Mouse (Mus musculus): ENCODE measurements around the gene Selenoi.

Selenoi gene

GRCm38 (mm10) chr5:30219715-30220114 is 12.7 kb upstream of the Selenoi start:
- Histone ChIP-seq H3K27me3 (ENCODE audit: control insufficient read depth, insufficient read depth, low read length, poor library complexity, severe bottlenecking) (no peaks in the 10 kb centered on the region), H3K36me3 (ENCODE audit: control insufficient read depth, insufficient read depth, low read length, poor library complexity, severe bottlenecking) (no peaks in the 10 kb centered on the region)
- no peak for DNase-seq (ENCODE audit: low read depth, low spot score)

GRCm38 (mm10) chr5:30220666-30221065 is 11.7 kb upstream of the Selenoi start:
- Histone ChIP-seq H3K36me3 (ENCODE audit: control insufficient read depth, insufficient read depth, low read length, poor library complexity, severe bottlenecking) (no peaks in the 10 kb centered on the region), H3K27me3 (ENCODE audit: control insufficient read depth, insufficient read depth, low read length, poor library complexity, severe bottlenecking) (no peaks in the 10 kb centered on the region)
- DNase-seq (ENCODE audit: low read depth, low spot score): no peak

GRCm38 (mm10) chr5:30222681-30223080 is 9.7 kb upstream of the Selenoi start:
- no peak for DNase-seq (ENCODE audit: low read depth, low spot score)
- H3K36me3 ChIP-seq (ENCODE audit: control insufficient read depth, insufficient read depth, low read length, poor library complexity, severe bottlenecking): no peaks in the 10 kb centered on the region
- no peaks in the 10 kb centered on the region for H3K27me3 ChIP-seq (ENCODE audit: control insufficient read depth, insufficient read depth, low read length, poor library complexity, severe bottlenecking)

GRCm38 (mm10) chr5:30230901-30231300 is 1.5 kb upstream of the Selenoi start:
- H3K27me3 ChIP-seq (ENCODE audit: control insufficient read depth, insufficient read depth, low read length, poor library complexity, severe bottlenecking): no peaks in the 10 kb centered on the region
- DNase-seq (ENCODE audit: low read depth, low spot score): peak; percentile 63
- H3K36me3 ChIP-seq (ENCODE audit: control insufficient read depth, insufficient read depth, low read length, poor library complexity, severe bottlenecking): no peaks in the 10 kb centered on the region

GRCm38 (mm10) chr5:30231891-30232270 is 500 bp upstream of the Selenoi start:
- Histone ChIP-seq H3K27me3 (ENCODE audit: control insufficient read depth, insufficient read depth, low read length, poor library complexity, severe bottlenecking) (no peaks in the 10 kb centered on the region), H3K36me3 (ENCODE audit: control insufficient read depth, insufficient read depth, low read length, poor library complexity, severe bottlenecking) (no peaks in the 10 kb centered on the region)
- DNase-seq (ENCODE audit: low read depth, low spot score): no peak

- Histone ChIP-seq H3K36me3 (ENCODE audit: control insufficient read depth, insufficient read depth, low read length, poor library complexity, severe bottlenecking) (no peaks in the 10 kb centered on the region), H3K27me3 (ENCODE audit: control insufficient read depth, insufficient read depth, low read length, poor library complexity, severe bottlenecking) (no peaks in the 10 kb centered on the region)
- peak; percentile 25 for DNase-seq (ENCODE audit: low read depth, low spot score)
Measured at GRCm38 (mm10) chr5:30233042-30233441, 661 bp downstream of the Selenoi start.

GRCm38 (mm10) chr5:30233979-30234378 is 1.6 kb downstream of the Selenoi start:
- Histone ChIP-seq H3K36me3 (ENCODE audit: control insufficient read depth, insufficient read depth, low read length, poor library complexity, severe bottlenecking) (no peaks in the 10 kb centered on the region), H3K27me3 (ENCODE audit: control insufficient read depth, insufficient read depth, low read length, poor library complexity, severe bottlenecking) (no peaks in the 10 kb centered on the region)
- no peak for DNase-seq (ENCODE audit: low read depth, low spot score)

- Histone ChIP-seq H3K36me3 (ENCODE audit: control insufficient read depth, insufficient read depth, low read length, poor library complexity, severe bottlenecking) (no peaks in the 10 kb centered on the region), H3K27me3 (ENCODE audit: control insufficient read depth, insufficient read depth, low read length, poor library complexity, severe bottlenecking) (no peaks in the 10 kb centered on the region)
- DNase-seq (ENCODE audit: low read depth, low spot score): no peak
Measured at GRCm38 (mm10) chr5:30235641-30236126, 3.3 kb downstream of the Selenoi start.

- Histone ChIP-seq H3K27me3 (ENCODE audit: control insufficient read depth, insufficient read depth, low read length, poor library complexity, severe bottlenecking) (no peaks in the 10 kb centered on the region), H3K36me3 (ENCODE audit: control insufficient read depth, insufficient read depth, low read length, poor library complexity, severe bottlenecking) (no peaks in the 10 kb centered on the region)
- DNase-seq (ENCODE audit: low read depth, low spot score): no peak
Measured at GRCm38 (mm10) chr5:30238533-30238932, 6.2 kb downstream of the Selenoi start.

- DNase-seq (ENCODE audit: low read depth, low spot score): no peak
- no peaks in the 10 kb centered on the region for H3K27me3 ChIP-seq (ENCODE audit: control insufficient read depth, insufficient read depth, low read length, poor library complexity, severe bottlenecking)
- H3K36me3 ChIP-seq (ENCODE audit: control insufficient read depth, insufficient read depth, low read length, poor library complexity, severe bottlenecking): no peaks in the 10 kb centered on the region
Measured at GRCm38 (mm10) chr5:30240552-30240951, 8.2 kb downstream of the Selenoi start.

- DNase-seq (ENCODE audit: low read depth, low spot score): no peak
- H3K36me3 ChIP-seq (ENCODE audit: control insufficient read depth, insufficient read depth, low read length, poor library complexity, severe bottlenecking): no peaks in the 10 kb centered on the region
- H3K27me3 ChIP-seq (ENCODE audit: control insufficient read depth, insufficient read depth, low read length, poor library complexity, severe bottlenecking): no peaks in the 10 kb centered on the region
Measured at GRCm38 (mm10) chr5:30242410-30242809, 10.0 kb downstream of the Selenoi start.

GRCm38 (mm10) chr5:30243741-30244140 is 11.4 kb downstream of the Selenoi start:
- Histone ChIP-seq H3K36me3 (ENCODE audit: control insufficient read depth, insufficient read depth, low read length, poor library complexity, severe bottlenecking) (no peaks in the 10 kb centered on the region), H3K27me3 (ENCODE audit: control insufficient read depth, insufficient read depth, low read length, poor library complexity, severe bottlenecking) (no peaks in the 10 kb centered on the region)
- peak; percentile 9 for DNase-seq (ENCODE audit: low read depth, low spot score)

- Histone ChIP-seq H3K27me3 (ENCODE audit: control insufficient read depth, insufficient read depth, low read length, poor library complexity, severe bottlenecking) (no peaks in the 10 kb centered on the region), H3K36me3 (ENCODE audit: control insufficient read depth, insufficient read depth, low read length, poor library complexity, severe bottlenecking) (no peaks in the 10 kb centered on the region)
- no peak for DNase-seq (ENCODE audit: low read depth, low spot score)
Measured at GRCm38 (mm10) chr5:30245861-30246416, 13.6 kb downstream of the Selenoi start.

GRCm38 (mm10) chr5:30247666-30248065 is 15.3 kb downstream of the Selenoi start:
- H3K27me3 ChIP-seq (ENCODE audit: control insufficient read depth, insufficient read depth, low read length, poor library complexity, severe bottlenecking): no peaks in the 10 kb centered on the region
- DNase-seq (ENCODE audit: low read depth, low spot score): peak; percentile 18
- H3K36me3 ChIP-seq (ENCODE audit: control insufficient read depth, insufficient read depth, low read length, poor library complexity, severe bottlenecking): peaks cover 2% of the 10 kb centered on the region; the same call in 1 of the 2 replicates

GRCm38 (mm10) chr5:30255567-30256354 is 23.4 kb downstream of the Selenoi start:
- H3K36me3 ChIP-seq (ENCODE audit: control insufficient read depth, insufficient read depth, low read length, poor library complexity, severe bottlenecking): peaks cover 7% of the 10 kb centered on the region
- H3K27me3 ChIP-seq (ENCODE audit: control insufficient read depth, insufficient read depth, low read length, poor library complexity, severe bottlenecking): no peaks in the 10 kb centered on the region
- no peak for DNase-seq (ENCODE audit: low read depth, low spot score)
